Mouse (Mus musculus): Measurements from ENCODE around the gene Ing5.
A peak's percentile ranks its signal among the peaks of the same experiment; 100 is the strongest.
"Not testable (repeated sequence)": the region's sequence is repeated elsewhere in the genome, so short reads cannot be mapped to it uniquely, and the experiment has no call there.

The Ing5 gene

GRCm38 (mm10) chr1:93803556-93804507, at the start of gene Ing5:
Ing5 (plus strand) TSS chr1:93803965.
- DNase-seq (ENCODE audit: low spot score in 2 of 2): peak; percentile 100

GRCm38 (mm10) chr1:93754573-93755290, 49.0 kb upstream of the Ing5 start, which contains the start of gene Thap4:
Thap4 (minus strand) TSS chr1:93754864.
- DNase-seq (ENCODE audit: low spot score in 2 of 2): peak; percentile 90 to 93

- no peak for DNase-seq (ENCODE audit: low spot score in 2 of 2)
Observed at GRCm38 (mm10) chr1:93755291-93755610, 48.5 kb upstream of the Ing5 start.

GRCm38 (mm10) chr1:93755618-93756017, 48.1 kb upstream of the Ing5 start:
- no peak for DNase-seq (ENCODE audit: low spot score in 2 of 2)

GRCm38 (mm10) chr1:93756154-93756553, 47.6 kb upstream of the Ing5 start:
- DNase-seq (ENCODE audit: low spot score in 2 of 2): no peak

GRCm38 (mm10) chr1:93760076-93760475, 43.7 kb upstream of the Ing5 start:
- no peak for DNase-seq (ENCODE audit: low spot score in 2 of 2)

- DNase-seq (ENCODE audit: low spot score in 2 of 2): not testable (repeated sequence)
Observed at GRCm38 (mm10) chr1:93763531-93763930, 40.2 kb upstream of the Ing5 start.

- DNase-seq (ENCODE audit: low spot score in 2 of 2): no peak
Observed at GRCm38 (mm10) chr1:93764871-93765591, 38.7 kb upstream of the Ing5 start.

GRCm38 (mm10) chr1:93767600-93767999, 36.2 kb upstream of the Ing5 start:
- no peak for DNase-seq (ENCODE audit: low spot score in 2 of 2)

GRCm38 (mm10) chr1:93769901-93770300, 33.9 kb upstream of the Ing5 start:
- no peak for DNase-seq (ENCODE audit: low spot score in 2 of 2)

GRCm38 (mm10) chr1:93776686-93777085, 27.1 kb upstream of the Ing5 start:
- no peak for DNase-seq (ENCODE audit: low spot score in 2 of 2)

GRCm38 (mm10) chr1:93786912-93787311, 16.9 kb upstream of the Ing5 start:
- no peak for DNase-seq (ENCODE audit: low spot score in 2 of 2)

- no peak for DNase-seq (ENCODE audit: low spot score in 2 of 2)
Observed at GRCm38 (mm10) chr1:93794526-93794925, 9.2 kb upstream of the Ing5 start.

GRCm38 (mm10) chr1:93795886-93796285, 7.9 kb upstream of the Ing5 start:
- DNase-seq (ENCODE audit: low spot score in 2 of 2): no peak

GRCm38 (mm10) chr1:93800670-93801503, 2.9 kb upstream of the Ing5 start:
- no peak for DNase-seq (ENCODE audit: low spot score in 2 of 2)

- peak; percentile 92 to 93 for DNase-seq (ENCODE audit: low spot score in 2 of 2)
Observed at GRCm38 (mm10) chr1:93801741-93802238, 2.0 kb upstream of the Ing5 start, which contains the start of gene Dtymk. Dtymk (minus strand) TSS chr1:93801934.

- DNase-seq (ENCODE audit: low spot score in 2 of 2): no peak
Observed at GRCm38 (mm10) chr1:93802771-93803170, 994 bp upstream of the Ing5 start.

- no peak for DNase-seq (ENCODE audit: low spot score in 2 of 2)
Observed at GRCm38 (mm10) chr1:93804818-93805217, 1.1 kb downstream of the Ing5 start.

- DNase-seq (ENCODE audit: low spot score in 2 of 2): no peak
Observed at GRCm38 (mm10) chr1:93805221-93805951, 1.6 kb downstream of the Ing5 start.

- DNase-seq (ENCODE audit: low spot score in 2 of 2): no peak
Observed at GRCm38 (mm10) chr1:93808871-93809270, 5.1 kb downstream of the Ing5 start.

All from right cerebral cortex, adult 2 months (tissue).